ENCODE assay signal across 8 mouse cellular contexts in the genomic region with DNA sequence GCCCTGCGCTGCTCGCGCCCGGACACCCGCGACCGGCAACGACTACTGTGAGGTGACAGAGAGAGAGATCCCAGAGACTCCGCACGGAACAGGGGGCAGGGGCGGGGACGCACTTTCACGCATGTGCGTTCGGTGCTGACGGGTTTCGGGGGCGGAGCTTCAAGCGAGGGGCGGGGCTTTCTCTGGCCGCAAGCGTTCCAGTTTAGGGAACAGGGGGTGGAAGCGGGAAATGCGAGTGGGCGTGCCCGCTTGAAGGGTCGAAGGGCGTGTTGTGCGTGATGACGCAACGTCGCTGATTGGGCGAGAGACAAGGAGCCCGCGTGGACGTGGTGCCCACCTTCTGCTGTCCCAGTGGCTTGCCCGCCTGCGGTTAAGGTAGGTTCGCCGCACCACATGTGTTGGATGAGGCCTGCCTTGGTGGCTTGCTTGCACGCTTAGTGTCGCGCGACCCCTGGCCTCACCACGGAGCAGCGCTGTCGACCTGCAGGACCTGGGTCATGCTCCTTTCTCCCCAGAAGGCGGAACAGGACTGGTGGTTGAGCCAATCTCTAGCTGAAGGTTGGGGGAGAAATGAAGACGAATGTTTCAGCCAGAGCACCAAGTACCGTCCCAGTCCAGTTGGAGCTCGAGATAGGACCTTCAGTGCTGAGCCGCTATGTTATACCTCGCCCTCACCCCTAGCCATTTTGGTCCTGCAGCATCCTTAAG. TPM values are rescaled to one million over a fixed set of nuclear protein-coding genes. Genes with fewer than 3 reads are reported as not detected.
DNase-seq lines count a peak whose midpoint lies in the region; ATAC-seq lines count a peak whose summit lies in the region.

No protein-coding gene starts in this region.

- ATAC-seq in inflammation-experienced regulatory T-cells, adult 6 months: peak; percentile 89
- peak; percentile 96 for ATAC-seq in megakaryocyte-erythroid progenitor cell, adult 5-6 weeks (replicated peaks; ENCODE audit: low FRiP score, low TSS enrichment, poor library complexity, severe bottlenecking)

- intact Hi-C loops in left cerebral cortex, postnatal 10 days (cut with DNase I): no loop called here

- DNase-seq in adipocyte (ENCODE audit: low spot score): peak; percentile 97
- DNase-seq in embryo, embryonic 10 days (ENCODE audit: low spot score): peak; percentile 99
- DNase-seq in gastrocnemius, postnatal 10 days: peak; percentile 100
- DNase-seq in left cerebral cortex, postnatal 10 days (ENCODE audit: extremely low spot score in 1 of 2, low spot score in 2 of 2): peak; percentile 99
- DNase-seq in right cerebral cortex, postnatal 25 days: peak; percentile 99
- DNase-seq in urinary bladder, postnatal 4 days (ENCODE audit: low spot score in 2 of 2): peak; percentile 98 to 100

RNA-seq across cellular contexts. Expression of gene Desi1, which starts 17.4 kb away (rescaled TPM):
- 10 to 100 TPM; 18.5 to 20.7 TPM for total RNA-seq in gastrocnemius, postnatal 10 days (2021)
- 10 to 100 TPM in 2 of 3 experiments, 1 to 10 TPM in 1; 8.8 to 13.8 (median 12.5) TPM for polyA plus RNA-seq in inflammation-experienced regulatory T-cells, adult 6 months (2017; shearing (Covaris generic))
- total RNA-seq in left cerebral cortex, postnatal 10 days (2021): 10 to 100 TPM; 91.9 to 93.6 TPM
- total RNA-seq in megakaryocyte-erythroid progenitor cell, adult 5-6 weeks (2014; fragmentation: Nextera tagmentation): 48.8 and 51.6 TPM in 2 replicates
- 8.0 and 22.3 TPM in 2 replicates for total RNA-seq in megakaryocyte-erythroid progenitor cell, adult 5-6 weeks (2017)

RNA-seq across cellular contexts. Expression of gene Xrcc6, which starts 28.6 kb away (rescaled TPM):
- 10 to 100 TPM; 25.5 to 26.0 TPM for total RNA-seq in gastrocnemius, postnatal 10 days (2021)
- polyA plus RNA-seq in inflammation-experienced regulatory T-cells, adult 6 months (2017; shearing (Covaris generic)): 10 to 100 TPM; 54.3 to 56.7 (median 54.4) TPM
- total RNA-seq in left cerebral cortex, postnatal 10 days (2021): 10 to 100 TPM; 27.9 to 29.9 TPM
- total RNA-seq in megakaryocyte-erythroid progenitor cell, adult 5-6 weeks (2014; fragmentation: Nextera tagmentation): 120 and 143 TPM in 2 replicates
- total RNA-seq in megakaryocyte-erythroid progenitor cell, adult 5-6 weeks (2017): 379 and 524 TPM in 2 replicates

RNA-seq across cellular contexts. Expression of gene Snu13, which starts 31.1 kb away (rescaled TPM):
- 10 to 100 TPM; 50.0 to 54.5 TPM for total RNA-seq in gastrocnemius, postnatal 10 days (2021)
- polyA plus RNA-seq in inflammation-experienced regulatory T-cells, adult 6 months (2017; shearing (Covaris generic)): 100 to 1,000 TPM; 178 to 210 (median 205) TPM
- total RNA-seq in left cerebral cortex, postnatal 10 days (2021): 100 to 1,000 TPM; 101 to 109 TPM
- total RNA-seq in megakaryocyte-erythroid progenitor cell, adult 5-6 weeks (2014; fragmentation: Nextera tagmentation): 295 and 336 TPM in 2 replicates
- 286 and 307 TPM in 2 replicates for total RNA-seq in megakaryocyte-erythroid progenitor cell, adult 5-6 weeks (2017)

RNA-seq across cellular contexts. Expression of gene 1700029P11Rik, which starts 35.9 kb away (rescaled TPM):
- not detected for total RNA-seq in gastrocnemius, postnatal 10 days (2021)
- not detected for polyA plus RNA-seq in inflammation-experienced regulatory T-cells, adult 6 months (2017; shearing (Covaris generic))
- total RNA-seq in left cerebral cortex, postnatal 10 days (2021): not detected
- total RNA-seq in megakaryocyte-erythroid progenitor cell, adult 5-6 weeks (2014; fragmentation: Nextera tagmentation): not detected in 2 replicates
- total RNA-seq in megakaryocyte-erythroid progenitor cell, adult 5-6 weeks (2017): not detected in 2 replicates

RNA-seq across cellular contexts. Expression of gene 4930407I10Rik, which starts 42.7 kb away (rescaled TPM):
- total RNA-seq in gastrocnemius, postnatal 10 days (2021): not detected
- polyA plus RNA-seq in inflammation-experienced regulatory T-cells, adult 6 months (2017; shearing (Covaris generic)): not detected
- not detected for total RNA-seq in left cerebral cortex, postnatal 10 days (2021)
- not detected in 2 replicates for total RNA-seq in megakaryocyte-erythroid progenitor cell, adult 5-6 weeks (2014; fragmentation: Nextera tagmentation)
- not detected in 2 replicates for total RNA-seq in megakaryocyte-erythroid progenitor cell, adult 5-6 weeks (2017)

Comparison
In these comparisons a context has a peak if more than half of its experiments do, and no peak if none do; other contexts are left out.
1. Peak in every context shown above with its lines: DNase-seq and ATAC-seq.